Mouse (Mus musculus): ENCODE results near the gene Palm2.

GRCm38 (mm10) chr4:57433941-57434704, at the start of gene Palm2:
- TF ChIP-seq CTCF (IDR thresholded peaks at IDR 0.05; ENCODE audit: low read depth): no peak
- TF ChIP-seq EP300 (optimal IDR thresholded peaks at IDR 0.05): no peak
